Mouse (Mus musculus): ENCODE data around the gene Tmem135. TPM values are rescaled to one million over a fixed set of nuclear protein-coding genes. Genes with fewer than 3 reads are reported as not detected.

The Tmem135 gene
- polyA plus RNA-seq, 1 experiment from 2014 or later, result 57.9 TPM

DNA sequence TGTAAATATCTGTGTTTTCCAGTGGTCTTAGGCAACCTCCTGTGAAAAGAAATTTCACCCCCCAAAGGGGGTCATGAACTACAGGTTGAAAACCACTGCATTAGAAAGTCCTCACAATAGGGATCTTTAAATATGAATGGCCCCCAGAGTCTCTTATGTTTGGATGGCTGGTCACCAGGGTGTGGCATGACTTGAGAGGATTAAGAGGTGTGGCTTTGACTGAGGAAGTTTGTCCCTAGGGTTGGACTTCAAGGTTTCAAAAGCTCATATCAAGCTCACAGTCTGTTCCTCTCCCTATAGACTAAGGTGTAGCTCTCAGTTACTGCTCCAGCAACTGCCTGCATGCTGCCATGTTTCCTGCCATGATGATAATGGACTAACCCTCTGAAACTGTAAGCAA, 62.0 kb downstream of the Tmem135 start:
- H3K4me1 ChIP-seq (replicated peaks; ENCODE audit: control insufficient read depth, insufficient read depth, low read length), result 0 out of 2 replicates have a peak, but pooled peaks cover 5% of the 10 kb centered on the region
- H3K36me3 ChIP-seq (ENCODE audit: control insufficient read depth, insufficient read depth), result no peaks in the 10 kb centered on the region
- H3K9me3 ChIP-seq (ENCODE audit: control insufficient read depth), result no peaks in the 10 kb centered on the region
- no peak for ATAC-seq
- no peaks in the 10 kb centered on the region for H3K27me3 ChIP-seq (replicated peaks; ENCODE audit: control insufficient read depth, insufficient read depth, low read length)
- H3K27ac ChIP-seq (ENCODE audit: low read depth, low read length), result no peak overlapping the region
- no peak for TF ChIP-seq CTCF (IDR thresholded peaks at IDR 0.05; ENCODE audit: low read depth)
- H3K4me2 ChIP-seq (replicated peaks; ENCODE audit: low read depth), result no peak overlapping the region
- H3K4me3 ChIP-seq (ENCODE audit: low read depth, low read length), result no peak overlapping the region
- no peak overlapping the region for H3K9ac ChIP-seq (ENCODE audit: low read depth, low read length)

DNA sequence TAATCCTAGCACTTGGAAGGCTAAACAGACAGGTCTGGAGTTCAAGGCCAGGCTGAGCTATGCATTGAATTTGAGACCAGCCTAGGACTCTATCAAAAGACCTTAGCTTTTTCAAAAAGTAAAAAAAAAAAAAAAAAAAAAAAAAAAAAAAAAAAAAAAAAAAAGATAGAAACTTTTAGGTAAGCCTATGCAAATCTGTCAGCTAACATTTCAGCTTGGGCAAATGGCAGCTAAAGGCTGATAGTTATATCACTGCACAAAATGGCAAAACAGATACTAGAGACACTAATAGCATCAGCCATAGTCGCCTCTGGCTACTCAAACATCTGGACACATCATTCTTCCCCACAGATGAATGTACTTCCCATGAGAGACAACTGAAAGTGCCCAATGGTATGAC, 64.2 kb downstream of the Tmem135 start:
- WGBS, result 97% methylated on average over 1 of the region's 1 CpGs
- peaks cover 12% of the 10 kb centered on the region; the same call in 1 of the 2 replicates for H3K4me1 ChIP-seq (replicated peaks; ENCODE audit: control insufficient read depth, insufficient read depth, low read length)
- no peak overlapping the region for H3K9ac ChIP-seq (ENCODE audit: low read depth, low read length)
- H3K9me3 ChIP-seq (ENCODE audit: control insufficient read depth), result no peaks in the 10 kb centered on the region
- H3K27me3 ChIP-seq (replicated peaks; ENCODE audit: control insufficient read depth, insufficient read depth, low read length), result no peaks in the 10 kb centered on the region
- no peak overlapping the region for H3K4me2 ChIP-seq (replicated peaks; ENCODE audit: low read depth)
- H3K36me3 ChIP-seq (ENCODE audit: control insufficient read depth, insufficient read depth), result no peaks in the 10 kb centered on the region
- no peak for TF ChIP-seq CTCF (IDR thresholded peaks at IDR 0.05; ENCODE audit: low read depth)
- no peak overlapping the region for H3K4me3 ChIP-seq (ENCODE audit: low read depth, low read length)
- no peak for ATAC-seq
- H3K27ac ChIP-seq (ENCODE audit: low read depth, low read length), result 0 out of 2 replicates have a peak overlapping the region, but pooled peaks have one; percentile 41

DNA sequence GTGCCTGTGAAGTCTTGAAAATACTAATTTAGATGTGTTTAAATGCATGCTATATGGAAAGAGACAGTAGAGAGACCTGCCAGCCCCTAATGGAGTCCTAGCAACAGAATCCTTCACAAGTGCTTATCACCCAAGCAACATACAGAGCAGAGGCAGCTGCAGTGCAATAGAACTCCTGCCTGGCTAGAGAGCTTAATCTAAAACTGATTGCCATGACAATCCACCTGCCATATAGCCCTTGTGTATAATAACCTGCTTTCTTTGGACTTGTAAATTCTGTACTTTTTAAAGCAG, 64.9 kb downstream of the Tmem135 start:
- Histone ChIP-seq H3K4me1 (replicated peaks; ENCODE audit: control insufficient read depth, insufficient read depth, low read length) (peaks cover 12% of the 10 kb centered on the region; the same call in 1 of the 2 replicates), H3K4me2 (replicated peaks; ENCODE audit: low read depth) (peak overlapping the region; percentile 92), H3K27me3 (replicated peaks; ENCODE audit: control insufficient read depth, insufficient read depth, low read length) (no peaks in the 10 kb centered on the region), H3K4me3 (ENCODE audit: low read depth, low read length) (peak overlapping the region; percentile 94), H3K27ac (ENCODE audit: low read depth, low read length) (0 out of 2 replicates have a peak overlapping the region, but pooled peaks have one; percentile 35), H3K36me3 (ENCODE audit: control insufficient read depth, insufficient read depth) (no peaks in the 10 kb centered on the region), H3K9me3 (ENCODE audit: control insufficient read depth) (no peaks in the 10 kb centered on the region), H3K9ac (ENCODE audit: low read depth, low read length) (no peak overlapping the region; the same call in 1 of the 2 replicates)
- ATAC-seq, result peak; percentile 39
- no peak for TF ChIP-seq CTCF (IDR thresholded peaks at IDR 0.05; ENCODE audit: low read depth)

DNA sequence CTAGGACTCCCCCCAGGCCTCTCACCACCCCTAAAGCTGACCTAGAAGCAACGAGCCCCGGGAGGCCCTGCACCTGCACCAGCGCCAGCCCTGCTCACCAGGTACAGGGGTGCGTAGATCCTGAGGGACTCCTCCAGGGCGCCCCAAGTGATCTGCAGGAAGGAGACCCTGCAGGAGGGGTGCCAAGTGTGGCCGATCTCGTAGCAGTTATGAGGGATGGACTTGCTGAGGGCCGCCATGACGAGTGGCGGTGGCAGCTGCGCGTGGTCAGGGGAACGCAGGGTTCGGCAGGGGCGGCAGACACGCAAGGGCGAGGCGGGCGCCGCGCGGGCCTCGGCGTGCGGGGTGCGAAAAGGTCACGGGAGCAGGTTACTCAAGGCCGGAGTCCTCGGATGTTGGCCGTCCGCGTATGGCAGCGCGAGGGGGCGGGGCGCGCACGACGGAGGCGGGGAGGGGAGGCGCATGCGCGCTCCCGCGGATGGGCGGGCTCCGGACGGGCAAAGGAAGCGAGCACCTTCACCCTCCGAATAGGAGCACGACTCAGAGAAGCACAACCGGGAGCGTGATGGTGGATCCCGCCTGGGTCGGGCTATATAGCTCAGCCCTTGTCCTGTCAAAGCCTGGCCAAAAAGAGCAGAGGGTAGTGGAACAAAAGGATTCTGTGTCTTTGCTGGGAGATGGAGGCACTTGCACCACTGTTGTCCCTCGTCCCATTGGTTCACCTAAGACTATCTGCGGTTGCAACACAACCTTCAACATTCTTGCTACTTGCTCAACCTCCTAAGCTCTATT, 65.5 kb downstream of the Tmem135 start:
- TF ChIP-seq CTCF (IDR thresholded peaks at IDR 0.05; ENCODE audit: low read depth), result peak; percentile 3; the same call in 1 of the 2 replicates
- Histone ChIP-seq H3K27ac (ENCODE audit: low read depth, low read length) (peak overlapping the region; percentile 90), H3K4me1 (replicated peaks; ENCODE audit: control insufficient read depth, insufficient read depth, low read length) (peaks cover 12% of the 10 kb centered on the region; the same call in 1 of the 2 replicates), H3K4me2 (replicated peaks; ENCODE audit: low read depth) (peak overlapping the region; percentile 92), H3K27me3 (replicated peaks; ENCODE audit: control insufficient read depth, insufficient read depth, low read length) (no peaks in the 10 kb centered on the region), H3K9ac (ENCODE audit: low read depth, low read length) (peak overlapping the region; percentile 77), H3K9me3 (ENCODE audit: control insufficient read depth) (no peaks in the 10 kb centered on the region), H3K4me3 (ENCODE audit: low read depth, low read length) (peak overlapping the region; percentile 94), H3K36me3 (ENCODE audit: control insufficient read depth, insufficient read depth) (no peaks in the 10 kb centered on the region)
- under 1% methylated on average over 57 of the region's 57 CpGs for WGBS
- ATAC-seq, result peak; percentile 92

- peak overlapping the region; percentile 90 for H3K27ac ChIP-seq (ENCODE audit: low read depth, low read length)
- no peaks in the 10 kb centered on the region for H3K36me3 ChIP-seq (ENCODE audit: control insufficient read depth, insufficient read depth)
- H3K4me1 ChIP-seq (replicated peaks; ENCODE audit: control insufficient read depth, insufficient read depth, low read length), result peaks cover 12% of the 10 kb centered on the region; the same call in 1 of the 2 replicates
- peak overlapping the region; percentile 94 for H3K4me3 ChIP-seq (ENCODE audit: low read depth, low read length)
- no peak for TF ChIP-seq CTCF (IDR thresholded peaks at IDR 0.05; ENCODE audit: low read depth)
- peak overlapping the region; percentile 92 for H3K4me2 ChIP-seq (replicated peaks; ENCODE audit: low read depth)
- H3K9me3 ChIP-seq (ENCODE audit: control insufficient read depth), result no peaks in the 10 kb centered on the region
- no peak for ATAC-seq
- no peaks in the 10 kb centered on the region for H3K27me3 ChIP-seq (replicated peaks; ENCODE audit: control insufficient read depth, insufficient read depth, low read length)
- 18% methylated on average over 10 of the region's 10 CpGs for WGBS
- peak overlapping the region; percentile 77 for H3K9ac ChIP-seq (ENCODE audit: low read depth, low read length)
Observed at GRCm38 (mm10) chr7:89337711-89338349, 66.2 kb downstream of the Tmem135 start.

DNA sequence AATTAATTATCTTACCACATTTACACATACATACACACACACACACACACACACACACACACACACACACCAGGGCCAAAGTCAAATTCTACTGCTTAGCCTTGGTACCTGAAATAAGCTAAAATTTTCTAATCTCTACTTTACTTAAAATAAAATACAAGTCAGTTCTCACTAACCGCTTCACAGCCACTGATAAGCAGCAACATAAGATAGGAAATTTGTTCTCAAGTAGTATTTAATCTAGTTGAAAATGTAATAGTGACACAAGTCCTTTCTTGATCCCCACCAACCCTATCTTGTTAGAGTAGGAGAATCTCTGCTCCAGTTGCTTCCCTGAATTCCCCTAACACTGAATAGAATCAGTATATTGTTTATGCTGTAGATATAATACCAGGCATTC, 67.6 kb downstream of the Tmem135 start:
- Histone ChIP-seq H3K36me3 (ENCODE audit: control insufficient read depth, insufficient read depth) (no peaks in the 10 kb centered on the region), H3K9me3 (ENCODE audit: control insufficient read depth) (no peaks in the 10 kb centered on the region), H3K9ac (ENCODE audit: low read depth, low read length) (no peak overlapping the region), H3K4me1 (replicated peaks; ENCODE audit: control insufficient read depth, insufficient read depth, low read length) (peaks cover 12% of the 10 kb centered on the region; the same call in 1 of the 2 replicates), H3K4me2 (replicated peaks; ENCODE audit: low read depth) (peak overlapping the region; percentile 92), H3K27me3 (replicated peaks; ENCODE audit: control insufficient read depth, insufficient read depth, low read length) (no peaks in the 10 kb centered on the region), H3K4me3 (ENCODE audit: low read depth, low read length) (no peak overlapping the region; the same call in 1 of the 2 replicates), H3K27ac (ENCODE audit: low read depth, low read length) (no peak overlapping the region)
- WGBS, result 55% methylated on average over 1 of the region's 1 CpGs
- TF ChIP-seq CTCF (IDR thresholded peaks at IDR 0.05; ENCODE audit: low read depth), result no peak
- ATAC-seq, result no peak

Data from intestine, postnatal 0 days (tissue).